Mouse (Mus musculus): ENCODE results near the gene Pheta1.

- no peak for TF ChIP-seq KAT2A (conservative IDR thresholded peaks at IDR 0.05; ENCODE audit: low read depth, low read length)
- TF ChIP-seq CTCF (IDR thresholded peaks at IDR 0.05 in 2 of 3, conservative IDR thresholded peaks at IDR 0.05 in 1 of 3; ENCODE audit: control insufficient read depth in 1 of 3, insufficient read depth in 1 of 3, low read depth in 2 of 3, low read length in 3 of 3, poor library complexity in 1 of 3, severe bottlenecking in 1 of 3), result no peak
- TF ChIP-seq ZNF384 (IDR thresholded peaks at IDR 0.05; ENCODE audit: low read depth, low read length), result no peak
- no peak for TF ChIP-seq EP300 (IDR thresholded peaks at IDR 0.05; ENCODE audit: low read depth in 1 of 2, low read length in 2 of 2)
- TF ChIP-seq MYC (IDR thresholded peaks at IDR 0.05; ENCODE audit: low read depth, low read length), result no peak
- TF ChIP-seq BHLHE40 (IDR thresholded peaks at IDR 0.05; ENCODE audit: borderline replicate concordance, low read depth, low read length), result no peak
- no peak for TF ChIP-seq TCF12 (IDR thresholded peaks at IDR 0.05; ENCODE audit: low read depth, low read length)
- TF ChIP-seq ZC3H11A (IDR thresholded peaks at IDR 0.05; ENCODE audit: low read depth, low read length), result no peak
- no peak for TF ChIP-seq MAX (IDR thresholded peaks at IDR 0.05; ENCODE audit: low read length)
- TF ChIP-seq ETS1 (IDR thresholded peaks at IDR 0.05; ENCODE audit: low read depth, low read length), result no peak
- TF ChIP-seq HCFC1 (IDR thresholded peaks at IDR 0.05; ENCODE audit: low read depth, low read length), result no peak
- no peak for TF ChIP-seq MYB (IDR thresholded peaks at IDR 0.05; ENCODE audit: low read depth, low read length)
- TF ChIP-seq POLR2A (IDR thresholded peaks at IDR 0.05; ENCODE audit: control insufficient read depth in 1 of 2, insufficient read depth in 1 of 2, low read depth in 1 of 2, low read length in 2 of 2, poor library complexity in 1 of 2), result no peak
- TF ChIP-seq UBTF (IDR thresholded peaks at IDR 0.05; ENCODE audit: borderline replicate concordance, insufficient read depth, low read depth, low read length), result no peak
Measured at GRCm38 (mm10) chr5:121824121-121824520, 24.7 kb upstream of the Pheta1 start.
